Mouse (Mus musculus) limb, embryonic 12.5 days (tissue): ENCODE results near the gene Gm960. TPM values are rescaled to one million over a fixed set of nuclear protein-coding genes. Genes with fewer than 3 reads are reported as not detected.

Experiments used
- ATAC-seq: fragments of 200-750 bp; cut with Nextera tagmentation; 2 replicates; pipeline ENCODE4 v1.8.0; 2017; ENCODE audit warnings: low read depth, moderate TSS enrichment; ENCODE audit not compliant: insufficient number of reproducible peaks, insufficient read depth, low FRiP score, low TSS enrichment
- H3K27ac ChIP-seq: fragments of 300-500 bp; sonication (generic); 2 replicates; pipeline ENCODE4 v1.5.1; 2016; ENCODE audit warnings: mild to moderate bottlenecking, moderate library complexity
- H3K27me3 ChIP-seq: fragments of 300-500 bp; sonication (generic); 2 replicates; pipeline ENCODE4 v1.6.1; 2016; ENCODE audit warnings: mild to moderate bottlenecking, moderate library complexity
- H3K36me3 ChIP-seq: fragments of 300-500 bp; sonication (generic); 2 replicates; pipeline ENCODE4 v1.6.1; 2016; ENCODE audit warnings: mild to moderate bottlenecking, moderate library complexity
- H3K4me1 ChIP-seq: fragments of 300-500 bp; sonication (generic); replicated peaks from 2 replicates; pipeline ENCODE4 v1.6.1; 2016
- H3K4me2 ChIP-seq: fragments of 300-500 bp; sonication (generic); 2 replicates; pipeline ENCODE4 v1.6.1; 2016; ENCODE audit warnings: mild to moderate bottlenecking, moderate library complexity
- H3K4me3 ChIP-seq: fragments of 300-500 bp; sonication (generic); replicated peaks from 2 replicates; pipeline ENCODE4 v1.5.1; 2016; ENCODE audit warnings: mild to moderate bottlenecking
- H3K9ac ChIP-seq: fragments of 300-500 bp; sonication (generic); replicated peaks from 2 replicates; pipeline ENCODE4 v1.6.1; 2016; ENCODE audit warnings: mild to moderate bottlenecking, moderate library complexity
- H3K9me3 ChIP-seq: fragments of 300-500 bp; sonication (generic); 2 replicates; pipeline ENCODE4 v1.6.1; 2016; ENCODE audit warnings: mild to moderate bottlenecking, moderate library complexity
- WGBS: fragments of 180-500 bp; shearing (Covaris S2); methylation state at CpG from one replicate; pipeline ENCODE4 v1.1.7; 2016; 5-methylcytosine and 5-hydroxymethylcytosine counted together
- polyA plus RNA-seq: library from polyadenylated mRNA; unstranded; fragments of >200 nt; fragmentation: Nextera tagmentation; extraction: Ambion mirVana; gene quantifications from 2 replicates; pipeline ENCODE4 v1.2.1, GENCODE M21; 2016

Gm960 gene
- polyA plus RNA-seq, 1 experiment from 2014 or later, result 6.9 TPM

DNA sequence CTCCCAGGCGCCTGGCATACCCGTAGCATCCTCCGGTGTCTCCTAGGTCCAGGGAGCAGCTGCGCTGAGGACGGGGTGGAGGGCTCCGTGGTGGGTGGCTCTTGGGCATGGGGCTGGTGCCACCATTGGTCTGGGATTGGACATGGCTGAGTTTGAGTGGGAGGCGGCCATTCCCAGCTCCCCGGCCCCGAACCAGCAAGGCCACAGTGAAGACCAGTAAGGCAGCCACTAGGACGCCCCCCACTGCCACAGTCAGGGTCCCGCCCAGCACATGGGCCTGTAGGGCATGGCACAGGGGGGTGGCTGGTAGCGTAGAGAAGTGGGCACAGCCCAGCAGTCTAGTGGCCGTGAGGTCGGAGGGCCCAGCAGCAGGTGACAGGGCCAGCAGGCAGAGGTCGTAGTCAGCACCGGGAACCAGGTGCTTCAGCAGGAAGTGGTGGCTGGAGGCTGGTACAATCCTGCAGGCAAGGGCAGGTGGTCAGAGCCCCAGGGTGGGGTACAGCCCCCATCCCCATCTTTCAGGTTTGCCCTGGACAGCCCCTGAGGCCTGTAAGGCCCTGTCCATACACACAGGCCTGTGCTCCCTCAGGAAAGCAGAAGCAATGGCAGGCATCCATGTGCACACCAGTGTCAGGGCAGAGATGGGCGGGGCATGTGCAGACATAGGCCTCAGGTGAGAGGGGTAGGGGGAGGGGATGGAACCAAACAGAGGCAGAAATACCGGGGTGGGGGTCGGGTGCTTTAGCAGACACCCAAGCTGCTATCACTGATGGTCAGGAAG lies 86.1 kb downstream of the Gm960 start:
- H3K4me3 ChIP-seq, result no peak overlapping the region
- no peak overlapping the region for H3K9ac ChIP-seq
- 88% methylated on average over 19 of the region's 19 CpGs for WGBS
- ATAC-seq, result no peak
- H3K9me3 ChIP-seq, result no peaks in the 10 kb centered on the region
- no peak overlapping the region for H3K4me2 ChIP-seq
- no peak overlapping the region for H3K27ac ChIP-seq
- H3K27me3 ChIP-seq, result no peaks in the 10 kb centered on the region
- peaks cover 40% of the 10 kb centered on the region for H3K36me3 ChIP-seq
- H3K4me1 ChIP-seq, result peaks cover 33% of the 10 kb centered on the region

DNA sequence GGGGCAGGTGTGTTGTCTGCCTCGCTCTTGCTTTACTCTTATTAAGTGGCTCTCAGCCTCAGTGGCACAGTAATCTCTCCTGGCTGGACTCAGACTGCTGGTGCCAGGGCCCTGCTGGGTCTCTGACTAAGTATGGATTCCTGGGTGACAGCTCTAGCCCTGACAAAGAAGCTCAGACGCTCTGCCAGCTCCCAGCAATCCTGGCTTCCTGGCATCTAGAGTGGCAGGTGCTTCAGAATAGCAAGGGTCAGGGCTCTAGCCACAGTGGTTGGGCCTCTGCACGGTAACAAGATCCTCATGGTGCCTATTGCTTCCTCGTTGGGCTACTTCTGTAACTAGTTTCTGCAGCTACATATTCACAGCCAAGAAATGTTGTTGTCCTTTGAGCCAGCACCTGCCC lies 88.4 kb downstream of the Gm960 start:
- 56% methylated on average over 4 of the region's 4 CpGs for WGBS
- Histone ChIP-seq H3K4me3 (no peak overlapping the region), H3K36me3 (peaks cover 40% of the 10 kb centered on the region), H3K4me1 (peaks cover 26% of the 10 kb centered on the region), H3K4me2 (no peak overlapping the region), H3K27me3 (no peaks in the 10 kb centered on the region), H3K9ac (0 out of 2 replicates have a peak overlapping the region, but pooled peaks have one; percentile 23), H3K9me3 (no peaks in the 10 kb centered on the region), H3K27ac (no peak overlapping the region)
- no peak for ATAC-seq

DNA sequence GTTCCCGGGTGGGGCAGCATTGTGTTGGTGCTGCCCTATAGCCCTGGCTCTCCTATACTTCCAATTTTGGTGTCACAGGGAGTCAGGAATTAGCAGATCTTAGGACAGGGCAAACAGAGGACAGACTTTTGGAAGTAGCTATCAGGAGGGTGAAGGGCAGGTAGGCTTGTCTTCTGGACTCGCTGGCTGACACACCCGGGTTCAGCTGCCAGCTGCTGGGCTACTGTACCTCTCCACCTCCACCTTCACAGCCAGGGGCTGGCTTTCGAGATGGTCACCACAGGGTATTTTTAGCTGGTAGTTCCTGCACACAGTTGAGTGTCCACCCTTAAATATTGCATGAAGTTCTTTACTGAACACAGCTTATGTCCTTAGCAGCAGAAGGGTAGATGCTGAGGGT lies 90.0 kb downstream of the Gm960 start:
- Histone ChIP-seq H3K9me3 (no peaks in the 10 kb centered on the region), H3K4me2 (no peak overlapping the region), H3K36me3 (peaks cover 31% of the 10 kb centered on the region), H3K27ac (no peak overlapping the region), H3K4me3 (no peak overlapping the region), H3K27me3 (no peaks in the 10 kb centered on the region), H3K4me1 (peaks cover 22% of the 10 kb centered on the region), H3K9ac (no peak overlapping the region)
- no peak for ATAC-seq
- 88% methylated on average over 4 of the region's 4 CpGs for WGBS

DNA sequence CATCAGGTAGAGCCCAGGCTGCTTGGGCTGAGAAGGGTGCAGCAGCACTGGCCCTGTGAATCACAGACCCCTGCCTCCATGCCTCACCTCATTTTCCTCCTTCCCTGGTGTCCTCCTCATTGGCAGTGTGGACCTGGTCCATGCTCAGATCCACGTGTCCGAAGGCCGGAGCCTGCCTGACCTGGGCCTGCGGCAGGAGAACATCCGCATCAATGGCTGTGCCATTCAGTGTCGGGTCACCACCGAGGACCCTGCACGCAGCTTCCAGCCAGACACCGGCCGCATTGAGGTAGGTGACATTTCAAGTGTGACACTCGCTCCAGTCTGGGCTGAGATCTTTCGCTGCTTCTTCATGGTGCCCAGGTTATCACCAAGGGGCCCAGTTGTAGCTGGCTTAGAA lies 91.1 kb downstream of the Gm960 start:
- H3K4me1 ChIP-seq, result peaks cover 11% of the 10 kb centered on the region
- no peak for ATAC-seq
- no peaks in the 10 kb centered on the region for H3K27me3 ChIP-seq
- 86% methylated on average over 12 of the region's 12 CpGs for WGBS
- H3K36me3 ChIP-seq, result peaks cover 20% of the 10 kb centered on the region
- no peak overlapping the region for H3K4me3 ChIP-seq
- H3K27ac ChIP-seq, result no peak overlapping the region
- no peak overlapping the region for H3K4me2 ChIP-seq
- H3K9ac ChIP-seq, result no peak overlapping the region
- H3K9me3 ChIP-seq, result no peaks in the 10 kb centered on the region

DNA sequence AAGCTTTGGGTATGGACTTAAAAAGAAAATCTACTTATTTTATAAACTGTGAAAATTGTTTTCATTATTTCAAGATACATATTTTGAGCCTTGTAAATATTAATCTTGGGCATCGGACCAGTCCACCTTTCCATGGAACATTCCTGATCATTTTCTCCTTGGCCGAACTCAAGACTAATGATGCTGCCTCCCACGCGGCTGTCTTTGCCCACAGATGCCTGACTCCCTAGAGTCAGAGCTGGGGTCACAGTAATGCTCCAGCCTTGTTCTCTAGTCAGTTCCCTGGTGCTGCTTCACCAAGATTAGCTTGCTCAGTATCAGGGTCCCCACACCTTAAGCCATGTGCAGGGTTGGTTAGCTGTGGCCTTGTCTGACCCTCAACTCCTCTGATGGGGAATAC lies 92.8 kb downstream of the Gm960 start:
- H3K27me3 ChIP-seq, result no peaks in the 10 kb centered on the region
- H3K4me2 ChIP-seq, result no peak overlapping the region
- H3K27ac ChIP-seq, result no peak overlapping the region
- no peak for ATAC-seq
- H3K36me3 ChIP-seq, result peaks cover 2% of the 10 kb centered on the region; the same call in 1 of the 2 replicates
- H3K4me3 ChIP-seq, result no peak overlapping the region
- peaks cover 9% of the 10 kb centered on the region for H3K4me1 ChIP-seq
- H3K9ac ChIP-seq, result no peak overlapping the region
- no peaks in the 10 kb centered on the region for H3K9me3 ChIP-seq
- 90% methylated on average over 4 of the region's 4 CpGs for WGBS

DNA sequence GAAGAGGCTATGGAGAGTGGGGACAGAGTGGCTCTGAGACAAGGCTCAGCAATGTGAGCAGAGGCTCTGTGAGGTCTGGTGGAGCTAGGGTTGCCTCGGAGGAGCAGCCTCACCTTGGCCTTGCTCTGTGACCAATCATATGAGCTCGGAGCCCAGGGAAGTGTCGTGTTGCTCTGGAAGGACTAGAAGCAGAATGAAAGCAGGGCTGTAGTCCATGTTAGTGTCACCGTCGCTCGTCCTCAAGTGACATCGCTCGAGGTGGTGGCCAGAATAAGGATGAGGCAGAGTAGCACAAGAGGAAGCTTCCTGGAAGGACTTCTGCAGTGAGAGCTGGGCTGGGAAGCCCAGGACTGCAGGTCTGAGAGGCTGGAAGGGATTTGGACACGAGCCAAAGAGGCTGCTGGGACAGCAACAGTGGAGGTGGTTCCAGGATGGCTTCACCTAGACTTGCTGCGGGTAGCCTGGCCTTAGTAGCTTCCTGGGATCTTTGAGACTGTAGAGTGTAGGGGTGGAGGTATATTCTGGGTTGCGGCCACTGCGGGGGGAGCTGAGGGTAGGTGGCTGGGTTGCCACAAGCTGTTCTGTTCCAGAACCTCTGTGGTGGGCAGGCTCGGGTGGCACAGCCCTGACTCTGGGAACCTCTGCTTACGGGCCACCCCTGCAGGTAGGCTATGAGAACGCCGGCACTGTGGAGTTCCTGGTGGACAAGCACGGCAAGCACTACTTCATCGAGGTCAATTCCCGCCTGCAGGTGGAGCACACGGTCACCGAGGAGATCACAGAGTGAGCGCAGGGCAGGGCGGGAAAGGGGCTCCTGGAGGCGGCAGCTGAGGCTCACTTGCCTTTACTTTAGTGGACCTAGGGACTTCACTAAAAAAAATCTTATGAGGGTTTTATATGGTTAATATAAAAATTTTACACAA lies 94.4 kb downstream of the Gm960 start:
- Histone ChIP-seq H3K4me2 (peak overlapping the region; percentile 26; the same call in 1 of the 2 replicates), H3K9ac (0 out of 2 replicates have a peak overlapping the region, but pooled peaks have one; percentile 14), H3K27ac (no peak overlapping the region), H3K27me3 (no peaks in the 10 kb centered on the region), H3K4me3 (no peak overlapping the region), H3K9me3 (no peaks in the 10 kb centered on the region), H3K36me3 (no peaks in the 10 kb centered on the region), H3K4me1 (peaks cover 9% of the 10 kb centered on the region)
- WGBS, result 38% methylated on average over 24 of the region's 24 CpGs
- ATAC-seq, result peak; percentile 64; the same call in 1 of the 2 replicates

DNA sequence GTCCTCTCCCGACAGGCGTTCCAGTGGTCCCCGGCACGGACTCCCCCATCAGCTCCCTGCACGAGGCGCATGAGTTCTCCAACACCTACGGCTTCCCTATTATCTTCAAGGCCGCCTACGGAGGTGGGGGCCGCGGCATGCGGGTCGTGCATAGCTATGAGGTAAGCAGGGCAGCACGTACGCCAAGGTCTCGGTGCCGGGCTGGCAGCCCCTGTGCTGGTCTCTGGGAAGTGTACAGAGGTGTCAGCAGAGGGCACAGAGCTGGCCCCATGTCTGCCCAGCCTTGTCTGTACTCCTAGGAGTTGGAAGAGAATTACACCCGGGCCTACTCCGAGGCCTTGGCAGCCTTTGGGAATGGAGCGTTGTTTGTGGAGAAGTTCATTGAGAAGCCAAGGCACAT lies 96.0 kb downstream of the Gm960 start:
- Histone ChIP-seq H3K4me2 (no peak overlapping the region), H3K9me3 (no peaks in the 10 kb centered on the region), H3K9ac (no peak overlapping the region), H3K4me1 (peaks cover 9% of the 10 kb centered on the region), H3K36me3 (no peaks in the 10 kb centered on the region), H3K4me3 (no peak overlapping the region), H3K27me3 (no peaks in the 10 kb centered on the region), H3K27ac (no peak overlapping the region)
- WGBS, result 87% methylated on average over 20 of the region's 20 CpGs
- ATAC-seq, result no peak

DNA sequence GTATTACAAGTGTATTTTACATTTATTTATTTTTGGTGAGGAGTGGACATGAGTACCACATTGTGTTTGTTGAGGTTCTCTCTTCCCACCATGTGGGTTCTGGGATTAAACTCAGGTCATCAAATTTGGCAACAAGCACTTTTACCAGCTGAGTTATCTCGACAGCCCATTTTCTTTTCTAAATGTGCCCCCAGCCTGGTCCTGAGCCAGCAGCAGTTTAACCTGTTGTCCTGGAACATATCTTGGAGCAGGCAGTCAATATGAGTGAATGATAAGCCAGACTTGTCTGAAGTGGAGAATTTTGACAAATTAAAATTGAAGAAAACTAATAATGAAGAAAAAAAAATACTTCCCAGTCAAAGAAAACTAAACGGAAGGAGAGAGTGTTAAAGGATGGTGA lies 102.4 kb downstream of the Gm960 start:
- Histone ChIP-seq H3K4me1 (no peaks in the 10 kb centered on the region), H3K36me3 (no peaks in the 10 kb centered on the region), H3K27me3 (no peaks in the 10 kb centered on the region), H3K9me3 (no peaks in the 10 kb centered on the region), H3K4me2 (no peak overlapping the region), H3K27ac (no peak overlapping the region), H3K9ac (no peak overlapping the region), H3K4me3 (no peak overlapping the region)
- WGBS, result 78% methylated on average over 2 of the region's 2 CpGs
- no peak for ATAC-seq

DNA sequence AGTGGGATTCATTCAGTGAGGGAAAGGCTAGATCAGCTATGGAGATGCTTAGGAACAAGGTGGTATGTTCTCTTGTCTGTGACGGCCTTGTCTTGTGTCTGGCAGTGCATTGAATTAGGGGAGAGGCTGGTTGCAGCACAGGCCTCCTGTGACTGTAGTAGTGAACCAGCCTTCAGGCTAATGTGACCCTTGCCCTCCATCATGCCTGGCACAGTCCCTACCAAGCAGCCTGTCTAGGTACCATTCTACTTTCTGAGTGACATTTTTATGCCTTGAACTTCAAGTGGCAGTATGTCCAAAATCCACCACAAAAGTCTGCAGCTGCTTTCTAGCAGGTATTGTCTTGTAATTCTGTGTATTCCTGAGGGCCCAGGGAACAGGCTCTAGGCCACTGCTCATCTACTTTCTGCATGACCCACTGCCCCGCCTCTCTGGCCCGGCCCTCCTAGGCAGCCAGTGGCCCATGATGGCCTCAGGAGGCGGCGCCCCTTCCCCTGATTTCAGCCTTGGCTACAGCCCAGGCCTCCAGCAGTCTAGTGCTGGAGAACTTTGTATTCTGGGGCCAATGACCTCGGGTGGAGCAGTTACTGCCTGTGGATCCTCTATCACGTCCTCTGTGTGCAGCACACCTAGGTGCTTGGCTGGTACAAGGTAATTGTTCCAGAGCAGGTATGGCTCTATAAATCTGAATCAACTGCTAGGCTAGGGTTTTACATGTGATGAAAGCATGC lies 104.5 kb downstream of the Gm960 start:
- Histone ChIP-seq H3K9ac (no peak overlapping the region), H3K4me1 (no peaks in the 10 kb centered on the region), H3K4me2 (no peak overlapping the region), H3K27ac (no peak overlapping the region), H3K9me3 (no peaks in the 10 kb centered on the region), H3K36me3 (no peaks in the 10 kb centered on the region), H3K27me3 (no peaks in the 10 kb centered on the region), H3K4me3 (no peak overlapping the region)
- 50% methylated on average over 7 of the region's 7 CpGs for WGBS
- no peak for ATAC-seq

DNA sequence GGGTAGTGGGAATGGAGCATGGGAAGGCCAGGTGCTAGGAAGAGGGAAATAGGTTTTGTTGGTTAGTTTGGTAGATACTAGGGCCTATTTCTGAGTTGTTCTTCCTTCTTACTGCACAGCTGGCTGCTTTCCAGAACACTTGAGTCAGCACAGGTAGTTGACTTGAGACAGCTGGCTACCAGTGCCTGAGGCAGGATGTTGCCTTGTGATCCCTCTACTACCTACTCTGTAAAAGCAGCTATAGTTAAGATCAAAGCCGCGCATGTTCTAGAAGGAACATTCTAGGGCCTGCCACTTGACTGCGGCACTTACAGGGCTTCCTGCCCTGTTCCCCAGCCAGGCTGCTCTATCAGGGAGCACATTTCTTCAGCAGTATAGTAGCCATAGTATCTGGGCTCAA lies 108.4 kb downstream of the Gm960 start:
- Histone ChIP-seq H3K4me1 (no peaks in the 10 kb centered on the region), H3K36me3 (no peaks in the 10 kb centered on the region), H3K4me2 (no peak overlapping the region), H3K9me3 (no peaks in the 10 kb centered on the region), H3K4me3 (no peak overlapping the region), H3K9ac (no peak overlapping the region), H3K27me3 (no peaks in the 10 kb centered on the region), H3K27ac (no peak overlapping the region)
- ATAC-seq, result no peak
- WGBS, result 77% methylated on average over 3 of the region's 3 CpGs

DNA sequence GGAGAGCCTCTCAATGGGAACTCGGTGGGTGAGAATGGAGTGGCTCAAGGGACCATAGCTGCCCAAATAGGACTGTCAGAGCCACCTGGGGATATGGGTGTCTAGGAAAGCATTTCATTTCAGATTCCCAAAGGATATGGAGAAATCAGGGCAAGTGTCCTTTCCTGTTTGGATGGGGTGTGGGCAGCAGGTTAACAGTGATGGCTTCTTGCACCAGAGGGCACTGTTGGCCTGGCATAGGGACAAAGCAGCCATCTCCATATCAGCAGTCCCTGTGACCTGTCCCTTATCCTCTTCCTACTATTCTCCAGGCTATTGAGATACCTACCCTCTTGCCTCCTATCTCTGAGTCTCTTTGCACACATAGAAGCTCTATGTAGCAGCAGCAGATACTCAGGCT lies 109.4 kb downstream of the Gm960 start:
- H3K36me3 ChIP-seq, result no peaks in the 10 kb centered on the region
- no peaks in the 10 kb centered on the region for H3K4me1 ChIP-seq
- H3K27me3 ChIP-seq, result no peaks in the 10 kb centered on the region
- ATAC-seq, result no peak
- WGBS, result 68% methylated on average over 1 of the region's 1 CpGs
- no peak overlapping the region for H3K4me2 ChIP-seq
- no peak overlapping the region for H3K4me3 ChIP-seq
- no peak overlapping the region for H3K27ac ChIP-seq
- no peak overlapping the region for H3K9ac ChIP-seq
- H3K9me3 ChIP-seq, result no peaks in the 10 kb centered on the region
